Mouse (Mus musculus) liver, postnatal 0 days (tissue): ENCODE data around the gene Zfp382.

Experiments
- CTCF ChIP-seq: sonication (generic); IDR thresholded peaks from 2 replicates; pipeline ENCODE4 v1.5.1; 2016; ENCODE audit warnings: antibody characterized with exemption, low read depth
- EP300 ChIP-seq: IDR thresholded peaks from 2 replicates; pipeline ENCODE4 v1.6.1; 2016; ENCODE audit warnings: antibody characterized with exemption, low read depth, mild to moderate bottlenecking

DNA sequence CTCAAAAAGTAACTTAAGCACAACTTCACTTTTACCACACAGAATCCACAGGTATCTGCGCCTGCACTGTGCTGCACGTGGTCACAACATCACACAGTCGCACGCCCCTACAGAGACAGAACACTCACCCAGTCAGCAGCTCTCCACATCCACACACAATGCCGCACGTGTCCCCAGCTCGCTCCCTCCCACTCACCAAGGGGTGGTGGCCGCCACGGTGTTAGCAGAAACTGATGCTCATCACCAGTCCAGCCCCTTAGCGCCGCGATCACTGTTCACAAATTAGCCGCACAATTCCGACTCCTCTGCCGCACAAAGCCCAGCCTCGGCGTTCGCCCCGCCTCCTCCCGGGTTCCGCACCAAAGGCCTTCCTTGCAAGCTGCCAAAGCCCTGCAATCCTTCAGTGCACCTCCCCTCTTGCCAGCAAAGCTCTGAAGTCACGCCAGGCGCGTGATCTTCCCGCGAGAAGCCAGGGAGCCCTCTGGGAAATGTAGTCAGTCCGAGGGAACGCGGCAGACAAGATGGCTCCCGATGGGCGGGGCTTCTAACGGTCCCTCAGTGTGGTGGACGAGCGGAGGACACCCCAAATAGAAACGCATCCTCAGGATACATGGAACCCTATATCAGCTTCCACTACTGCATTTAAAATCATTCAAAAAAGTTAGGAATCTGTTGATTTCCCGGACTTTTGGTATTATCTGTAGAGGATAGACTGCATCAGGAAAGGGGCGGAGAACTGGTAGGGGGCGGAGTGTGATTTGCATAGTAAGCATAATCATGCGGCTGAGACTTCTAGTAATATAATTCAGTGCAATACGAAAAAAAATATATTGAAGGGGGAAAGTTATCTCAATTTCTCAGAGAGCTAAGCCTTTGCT is 31.4 kb upstream of the Zfp382 start, which contains the start of the genes Gm26920 and Zfp566:
- TF ChIP-seq EP300 (peak; percentile 77), CTCF (no peak)
